Mouse (Mus musculus) heart, adult 11 months (tissue): ENCODE data around the gene Gm3404.
"Not testable (repeated sequence)": the region's sequence is repeated elsewhere in the genome, so short reads cannot be mapped to it uniquely, and the experiment has no call there.

ENCODE experiments used
- DNase-seq: peaks from one replicate; pipeline ENCODE4 v3.0.0; 2022

Gene Gm3404

GRCm38 (mm10) chr5:146525501-146525900 lies at the start of gene Gm3404:
Gm3404 (plus strand) TSS chr5:146525801.
- DNase-seq = peak; percentile 86

DNA sequence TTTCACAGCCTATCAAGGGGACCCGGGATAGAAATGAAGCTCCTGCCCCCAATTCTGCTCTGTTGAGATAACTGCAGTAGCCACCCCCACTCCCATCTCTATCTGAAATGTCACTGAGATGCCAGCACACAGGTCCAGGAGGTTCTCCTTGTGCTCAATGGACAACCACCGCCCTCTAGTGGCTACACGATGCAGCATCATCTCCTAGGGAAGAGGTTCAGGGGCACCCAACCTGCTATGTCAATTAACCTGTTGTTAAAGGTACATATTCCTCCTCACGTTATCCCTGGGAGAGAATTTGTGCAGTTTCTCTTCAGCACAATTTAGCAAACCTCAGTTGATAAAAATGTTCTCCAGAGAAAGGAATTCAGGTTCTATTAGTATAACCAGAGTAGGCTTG lies 46.0 kb upstream of the Gm3404 start:
- DNase-seq = peak; percentile 54

- DNase-seq = not testable (repeated sequence)
Observed at GRCm38 (mm10) chr5:146481665-146482064, 43.9 kb upstream of the Gm3404 start, which contains the start of gene Gm6408. Gm6408 (plus strand) TSS chr5:146481965.

DNA sequence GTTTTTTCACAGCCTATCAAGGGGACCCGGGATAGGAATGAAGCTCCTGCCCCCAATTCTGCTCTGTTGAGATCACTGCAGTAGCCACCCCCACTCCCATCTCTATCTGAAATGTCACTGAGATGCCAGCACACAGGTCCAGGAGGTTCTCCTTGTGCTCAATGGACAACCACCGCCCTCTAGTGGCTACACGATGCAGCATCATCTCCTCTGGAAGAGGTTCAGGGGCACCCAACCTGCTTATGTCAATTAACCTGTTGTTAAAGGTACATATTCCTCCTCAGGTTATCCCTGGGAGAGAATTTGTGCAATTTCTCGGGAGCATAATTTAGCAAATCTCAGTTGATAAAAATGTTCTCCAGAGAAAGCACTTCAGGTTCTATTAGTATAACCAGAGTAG lies 36.6 kb upstream of the Gm3404 start:
- DNase-seq = peak; percentile 83

- DNase-seq = not testable (repeated sequence)
Observed at GRCm38 (mm10) chr5:146491063-146491462, 34.5 kb upstream of the Gm3404 start, which contains the start of gene Gm6370. Gm6370 (plus strand) TSS chr5:146491363.

GRCm38 (mm10) chr5:146502099-146502498 lies 23.5 kb upstream of the Gm3404 start, which contains the start of gene 4930449I24Rik:
4930449I24Rik (plus strand) TSS chr5:146502399.
- DNase-seq = not testable (repeated sequence)

GRCm38 (mm10) chr5:146513823-146514222 lies 11.8 kb upstream of the Gm3404 start, which contains the start of gene Gm3402:
Gm3402 (plus strand) TSS chr5:146514123.
- not testable (repeated sequence) for DNase-seq

- DNase-seq = not testable (repeated sequence)
Observed at GRCm38 (mm10) chr5:146537347-146537746, 11.7 kb downstream of the Gm3404 start, which contains the start of gene Gm3409. Gm3409 (plus strand) TSS chr5:146537647.

GRCm38 (mm10) chr5:146555836-146556235 lies 30.2 kb downstream of the Gm3404 start, which contains the start of gene Gm3415:
Gm3415 (plus strand) TSS chr5:146556136.
- DNase-seq = not testable (repeated sequence)

- no peak for DNase-seq
Observed at GRCm38 (mm10) chr5:146564259-146564658, 38.7 kb downstream of the Gm3404 start.

DNA sequence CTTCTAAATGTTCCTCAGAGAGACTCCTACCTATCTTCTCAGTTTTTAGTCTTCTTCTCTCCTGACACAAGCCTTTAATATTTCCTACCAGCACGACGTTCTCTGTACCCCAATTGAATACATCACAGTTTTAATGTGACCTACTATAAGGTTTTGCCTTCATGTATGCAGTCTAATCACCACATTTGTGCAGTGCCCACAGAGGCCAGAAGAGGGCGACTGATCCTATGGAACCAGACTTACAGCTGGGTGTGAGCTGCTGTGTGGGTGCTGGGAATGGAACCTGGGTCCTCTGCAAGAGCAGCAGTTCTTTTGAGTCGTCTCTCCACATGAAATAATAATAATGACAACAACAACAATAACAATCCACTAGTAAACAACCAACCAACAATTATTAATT lies 41.5 kb downstream of the Gm3404 start:
- DNase-seq = peak; percentile 60

GRCm38 (mm10) chr5:146570179-146570578 lies 44.6 kb downstream of the Gm3404 start:
- DNase-seq = peak; percentile 31

DNA sequence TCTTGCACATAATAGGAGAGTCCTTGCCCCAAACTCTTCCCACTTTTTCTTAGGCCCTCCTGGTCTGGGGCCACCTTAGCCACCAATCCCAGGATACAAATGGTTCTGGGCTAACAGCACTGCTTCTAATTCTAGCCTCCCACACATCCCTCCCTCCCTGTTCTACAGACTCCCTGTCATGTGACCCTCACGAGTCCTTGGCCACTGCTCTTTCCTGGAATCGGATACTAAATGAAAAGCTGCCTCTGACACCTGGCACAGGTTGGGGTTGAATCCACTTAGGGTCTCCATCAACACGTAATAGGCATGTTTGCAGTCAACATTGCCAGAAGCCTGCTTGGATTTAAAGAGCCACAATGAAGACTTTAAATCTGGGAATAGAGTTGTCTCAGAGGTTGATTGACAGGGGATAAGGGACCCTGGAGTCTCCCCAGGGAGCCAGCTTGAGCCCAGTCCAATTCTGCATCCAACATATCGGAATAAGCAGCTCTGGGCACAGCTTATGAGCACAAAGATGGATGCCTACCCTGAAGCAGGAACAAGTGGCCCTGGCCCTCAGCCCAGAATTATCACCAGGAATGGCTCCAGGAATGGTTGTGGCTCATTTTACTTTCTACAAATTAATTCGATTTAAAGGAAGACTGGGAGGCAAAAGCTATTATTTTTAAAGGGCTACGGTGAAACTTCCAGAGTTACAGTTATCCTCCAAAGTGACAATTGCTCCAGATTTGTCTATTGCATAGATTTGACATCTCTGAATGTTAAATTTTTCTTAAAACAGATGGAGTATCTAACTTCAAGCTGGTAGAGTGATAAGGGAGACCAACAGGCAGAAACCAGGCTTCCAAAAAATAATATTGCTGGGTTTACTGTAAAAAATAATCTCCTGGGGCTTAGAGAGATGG lies 46.5 kb downstream of the Gm3404 start:
- DNase-seq = peak; percentile 94

DNA sequence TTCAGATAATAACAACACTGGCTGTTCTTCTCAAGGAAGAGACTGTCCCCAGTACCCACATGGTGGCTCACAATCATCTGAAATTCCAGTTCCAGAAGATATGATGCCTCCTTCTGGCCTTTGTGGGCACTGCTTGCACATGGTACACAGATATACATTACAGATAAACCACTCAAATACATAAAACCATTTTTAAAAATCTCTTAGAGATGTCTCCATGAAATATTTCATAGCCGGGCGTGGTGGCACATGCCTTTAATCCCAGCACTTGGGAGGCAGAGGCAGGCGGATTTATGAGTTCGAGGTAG lies 47.1 kb downstream of the Gm3404 start:
- peak; percentile 48 for DNase-seq

GRCm38 (mm10) chr5:146576668-146577067 lies 51.1 kb downstream of the Gm3404 start:
- peak; percentile 17 for DNase-seq
